8 mouse cellular contexts compared by ENCODE assay signal in the genomic region with DNA sequence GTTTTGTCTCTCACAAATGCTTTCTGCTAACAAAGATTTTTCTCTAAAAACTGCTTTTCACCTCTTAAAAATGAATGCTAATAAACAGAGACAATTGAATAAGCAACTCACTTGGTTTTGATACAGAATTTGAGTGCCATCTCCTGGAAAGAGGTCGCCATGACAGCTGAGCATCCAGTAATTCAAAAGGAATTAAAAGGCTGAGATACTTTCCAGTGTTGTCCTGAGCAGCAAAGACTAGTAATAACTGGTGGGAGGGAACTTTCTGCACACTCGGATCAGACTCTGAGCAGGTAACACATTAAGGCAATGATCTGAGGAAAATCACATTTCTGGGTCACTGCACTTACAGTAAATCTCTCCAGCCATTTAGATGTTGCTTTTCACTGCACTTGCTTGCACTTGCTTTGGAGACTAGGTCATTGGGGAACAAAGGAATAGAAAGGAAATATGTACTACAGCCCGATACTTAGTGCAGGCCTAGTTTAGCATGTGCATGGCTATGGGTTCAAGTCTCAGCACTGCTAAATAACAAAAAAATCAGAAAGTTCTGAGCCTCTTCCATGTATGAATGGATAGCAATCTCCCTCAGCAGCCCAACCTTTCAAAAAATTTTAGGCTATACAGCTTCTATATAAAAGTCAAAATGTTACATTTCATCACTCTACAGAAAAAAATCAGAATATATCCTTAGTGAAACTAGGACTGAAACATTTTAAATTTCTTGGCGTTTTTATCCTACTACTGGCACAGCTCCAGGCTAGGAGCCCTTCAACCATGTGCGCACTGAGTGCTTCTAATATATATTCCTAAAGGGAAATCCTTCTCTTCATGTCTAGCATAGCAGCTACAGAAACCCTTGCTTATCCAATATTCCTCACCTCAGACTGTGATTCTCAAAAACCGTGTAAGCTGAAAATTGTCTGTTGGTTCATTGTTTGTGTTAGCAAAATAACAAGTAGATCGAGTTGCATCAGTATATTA.
DNase-seq lines count a peak whose midpoint lies in the region; ATAC-seq lines count a peak whose summit lies in the region.
"Had no signal": no experiment of that assay in that cellular context is flagged by ENCODE, and none has a peak within 500 bp of the region (broad histone marks: within the 10 kb centered on the region; RNA-seq: fewer than 3 reads in every experiment).

No protein-coding gene starts in this region.

- no peak overlapping the region for H3K9ac ChIP-seq in embryonic facial prominence, embryonic 14.5 days (ENCODE audit: low read depth, low read length)
- H3K9ac ChIP-seq: limb, embryonic 13.5 days had no signal

- no peak overlapping the region for H3K4me2 ChIP-seq in embryonic facial prominence, embryonic 14.5 days (ENCODE audit: low read depth, low read length)
- H3K4me2 ChIP-seq: limb, embryonic 13.5 days had no signal

- no peaks in the 10 kb centered on the region for H3K4me1 ChIP-seq in embryonic facial prominence, embryonic 14.5 days (ENCODE audit: control insufficient read depth, insufficient read depth, low read length)
- H3K4me1 ChIP-seq: limb, embryonic 13.5 days had no signal

- H3K27ac ChIP-seq in embryonic facial prominence, embryonic 14.5 days (replicated peaks; ENCODE audit: low read depth, low read length): no peak overlapping the region
- H3K27ac ChIP-seq: limb, embryonic 13.5 days had no signal

- no peak overlapping the region for H3K4me3 ChIP-seq in embryonic facial prominence, embryonic 14.5 days (ENCODE audit: low read depth, low read length)
- H3K4me3 ChIP-seq: limb, embryonic 13.5 days had no signal

- ATAC-seq in embryonic facial prominence, embryonic 14.5 days (ENCODE audit: low read depth): no peak
- no peak for ATAC-seq in erythroblast, adult 5-6 weeks (replicated peaks; ENCODE audit: low FRiP score, poor library complexity, severe bottlenecking)

- H3K9me3 ChIP-seq in embryonic facial prominence, embryonic 14.5 days (ENCODE audit: control insufficient read depth, low read length): no peaks in the 10 kb centered on the region
- H3K9me3 ChIP-seq: limb, embryonic 13.5 days had no signal

- no peaks in the 10 kb centered on the region for H3K36me3 ChIP-seq in embryonic facial prominence, embryonic 14.5 days (ENCODE audit: control insufficient read depth, insufficient read depth, low read length)
- H3K36me3 ChIP-seq: limb, embryonic 13.5 days had no signal

- WGBS in embryonic facial prominence, embryonic 14.5 days: 49% methylated on average over 7 of the region's 7 CpGs

- H3K27me3 ChIP-seq in embryonic facial prominence, embryonic 14.5 days (replicated peaks; ENCODE audit: control insufficient read depth, insufficient read depth, low read length): no peaks in the 10 kb centered on the region
- H3K27me3 ChIP-seq: limb, embryonic 13.5 days had no signal

- peak; percentile 6 for DNase-seq in ovary, postnatal 14 days (ENCODE audit: low spot score)
- no peak for DNase-seq in ovary, adult 18-20 months (ENCODE audit: low spot score)
- peak; percentile 12 for DNase-seq in embryonic facial prominence, embryonic 14.5 days (ENCODE audit: low spot score)
- DNase-seq in kidney, adult 9 months: peak; percentile 31
- peak; percentile 32 for DNase-seq in mesoderm, embryonic 11.5 days (ENCODE audit: low read depth, low spot score)
- peak; percentile 16 for DNase-seq in telencephalon, adult 2 months (ENCODE audit: low read depth, low spot score)
